Mouse (Mus musculus): Measurements from ENCODE around the gene Pfkfb4.

DNA sequence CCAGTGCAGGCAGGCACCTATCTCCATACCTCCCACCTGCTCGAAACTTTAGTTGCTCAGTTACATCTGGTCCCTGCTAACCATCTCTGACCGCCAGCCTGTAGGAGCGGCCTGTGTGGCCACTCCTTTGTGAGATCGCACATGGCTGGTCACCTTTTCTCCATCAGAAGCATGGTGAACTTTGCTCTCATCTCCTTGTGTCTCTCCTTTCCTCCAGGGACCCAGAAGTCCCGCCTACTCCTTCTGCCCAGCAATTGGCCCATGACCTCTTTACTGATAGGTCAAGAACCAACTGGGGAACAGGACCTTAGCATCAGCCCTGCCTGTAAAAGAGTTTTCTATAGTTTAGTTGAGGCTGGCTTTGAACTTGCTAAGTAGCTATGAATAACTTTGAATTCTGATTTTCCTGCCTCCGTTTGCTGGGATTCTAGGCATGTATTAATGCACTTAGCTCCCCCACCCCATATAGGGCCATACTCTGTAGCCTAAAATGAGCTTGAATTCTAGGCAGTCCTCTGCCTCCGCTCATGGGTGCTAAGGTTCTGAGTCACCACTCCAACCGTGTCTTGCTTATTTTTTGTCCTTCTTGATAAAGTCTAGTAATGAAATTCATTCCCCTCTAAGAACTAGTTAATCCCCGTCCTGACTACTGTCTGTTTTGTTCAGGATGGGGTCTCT, 58.6 kb downstream of the Pfkfb4 start:
- TF ChIP-seq POLR2A (IDR thresholded peaks at IDR 0.05; ENCODE audit: borderline replicate concordance, extremely low read depth, insufficient read depth, insufficient read length, poor library complexity, severe bottlenecking) = no peak
- no peak for TF ChIP-seq CTCF (IDR thresholded peaks at IDR 0.05; ENCODE audit: borderline replicate concordance, extremely low read depth, insufficient read depth, insufficient read length)

Data from brain, embryonic 14.5 days (tissue).